Mouse (Mus musculus) C2C12 (cell line): Measurements from ENCODE around the gene Ripor2. TPM values are rescaled to one million over a fixed set of nuclear protein-coding genes. Genes with fewer than 3 reads are reported as not detected.
A peak's percentile ranks its signal among the peaks of the same experiment; 100 is the strongest.
"Not testable (repeated sequence)": the region's sequence is repeated elsewhere in the genome, so short reads cannot be mapped to it uniquely, and the experiment has no call there.

ENCODE experiments used
- H3K27me3 ChIP-seq: one replicate; pipeline ENCODE4 v1.6.1; 2011; ENCODE audit not compliant: control insufficient read depth, insufficient read depth, insufficient read length
- H3K36me3 ChIP-seq: one replicate; pipeline ENCODE4 v1.6.1; 2011; ENCODE audit not compliant: control insufficient read depth, insufficient read depth
- H3K4me3 ChIP-seq: one replicate; pipeline ENCODE4 v1.5.1; 2011; ENCODE audit warnings: mild to moderate bottlenecking, control low read depth; ENCODE audit not compliant: poor library complexity, insufficient read depth, severe bottlenecking
- H3K79me2 ChIP-seq: one replicate; pipeline ENCODE4 v1.6.1; 2011; ENCODE audit not compliant: control insufficient read depth, insufficient read depth
- H3K79me3 ChIP-seq: one replicate; pipeline ENCODE4 v1.6.1; 2011; ENCODE audit warnings: low read depth, control low read depth
- H3ac ChIP-seq: one replicate; pipeline ENCODE3; 2011; ENCODE audit warnings: low read depth; ENCODE audit not compliant: control insufficient read depth, insufficient read length
- CEBPB ChIP-seq: IDR thresholded peaks from one replicate; pipeline ENCODE4 v1.6.1; 2011; ENCODE audit warnings: low read depth, mild to moderate bottlenecking, control low read depth, moderate library complexity
- CTCF ChIP-seq: IDR thresholded peaks from one replicate; pipeline ENCODE4 v1.5.1; 2011; ENCODE audit not compliant: control insufficient read depth, insufficient read depth, insufficient read length
- FOSL1 ChIP-seq: IDR thresholded peaks from one replicate; pipeline ENCODE4 v1.8.0; 2011; ENCODE audit warnings: mild to moderate bottlenecking, low read length; ENCODE audit not compliant: poor library complexity, insufficient read depth, severe bottlenecking
- MAX ChIP-seq: IDR thresholded peaks from one replicate; pipeline ENCODE4 v1.6.1; 2011; ENCODE audit warnings: mild to moderate bottlenecking, control low read depth
- MYOD1 ChIP-seq: IDR thresholded peaks from one replicate; pipeline ENCODE4 v1.6.1; 2011; ENCODE audit warnings: low read depth; ENCODE audit not compliant: control insufficient read depth, insufficient read length
- MYOG ChIP-seq: IDR thresholded peaks from one replicate; pipeline ENCODE4 v1.6.1; 2011; ENCODE audit not compliant: control insufficient read depth, insufficient read length; ENCODE audit errors: extremely low read depth
- USF1 ChIP-seq: IDR thresholded peaks from one replicate; pipeline ENCODE4 v1.6.1; 2011; ENCODE audit warnings: low read depth, mild to moderate bottlenecking, control low read depth, moderate library complexity
- polyA plus RNA-seq: library from polyadenylated mRNA; unstranded; fragments of >200 nt; fragmentation: generic; extraction: Trizol; gene quantifications from one replicate; pipeline ENCODE4 v1.2.1, GENCODE M21; 2012; ENCODE audit warnings: missing spikeins

Gene Ripor2
- polyA plus RNA-seq, 1 experiment: 0.23 TPM

DNA sequence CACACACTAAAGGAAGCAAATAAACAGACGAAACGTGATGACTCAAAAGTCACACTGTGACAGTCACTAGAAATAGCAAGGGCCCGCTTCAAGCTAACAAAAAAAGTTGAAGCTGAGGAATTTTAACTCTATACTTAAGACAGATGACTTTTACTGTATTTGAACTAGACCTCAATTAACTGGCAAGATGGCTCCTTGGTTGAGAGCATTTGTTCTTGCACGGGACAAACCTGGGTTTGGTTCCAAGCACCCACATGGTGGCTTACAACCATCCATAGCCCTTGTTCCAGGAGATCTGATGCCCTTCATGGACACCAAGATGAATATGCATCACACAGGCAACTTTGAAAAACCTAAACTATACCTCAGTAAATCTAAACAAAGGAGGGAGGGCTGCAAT is 180.3 kb downstream of the Ripor2 start:
- TF ChIP-seq MAX (no peak), CTCF (no peak), CEBPB (no peak), FOSL1 (no peak), MYOD1 (no peak), MYOG (no peak), USF1 (no peak)
- peaks cover 29% of the 10 kb centered on the region for H3K36me3 ChIP-seq
- H3K27me3 ChIP-seq: no peaks in the 10 kb centered on the region
- peaks cover 38% of the 10 kb centered on the region for H3K79me3 ChIP-seq
- H3K4me3 ChIP-seq: peak overlapping the region; percentile 92
- no peak overlapping the region for H3ac ChIP-seq
- H3K79me2 ChIP-seq: peaks cover 44% of the 10 kb centered on the region

DNA sequence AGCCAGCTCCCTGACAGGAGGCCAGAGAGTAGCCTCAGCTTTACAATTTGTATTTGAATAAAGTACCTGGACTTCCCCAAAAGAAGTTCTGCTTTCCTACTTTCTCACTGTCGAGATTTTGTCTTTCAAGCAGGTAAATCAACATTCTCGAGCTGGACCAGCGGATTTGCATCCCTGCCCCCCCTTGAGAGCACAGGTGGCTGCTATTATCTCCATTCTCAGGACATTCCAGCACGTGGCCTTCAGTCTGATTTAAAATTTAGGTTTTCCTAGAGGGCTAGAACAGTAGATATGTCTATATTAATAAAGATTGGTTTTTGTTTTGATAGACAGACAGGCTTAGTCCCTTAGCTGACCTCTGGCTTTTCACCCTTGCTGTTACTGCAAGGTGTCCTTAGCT is 185.8 kb downstream of the Ripor2 start:
- not testable (repeated sequence) for H3K79me2 ChIP-seq, H3K36me3 ChIP-seq, H3K4me3 ChIP-seq, H3K79me3 ChIP-seq, H3ac ChIP-seq, H3K27me3 ChIP-seq

DNA sequence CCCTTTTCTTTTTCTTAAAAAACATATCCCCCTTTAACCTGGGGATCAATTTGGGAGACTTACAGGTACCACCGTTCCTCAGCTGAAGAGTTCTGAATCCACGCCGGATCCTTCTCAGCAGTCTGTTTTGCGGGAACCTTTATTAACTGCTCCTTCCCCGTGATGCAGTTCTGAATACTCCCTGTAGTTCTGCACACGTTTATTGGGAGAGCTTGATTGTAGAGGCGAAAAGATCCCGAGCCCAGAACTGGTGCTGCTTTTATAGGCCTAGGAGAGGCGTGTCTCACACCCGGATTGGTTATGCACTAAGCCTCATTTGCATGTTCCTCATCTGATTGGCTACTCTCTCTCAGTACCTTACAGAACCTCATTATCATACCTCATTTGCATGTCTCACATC is 189.5 kb downstream of the Ripor2 start:
- H3K4me3 ChIP-seq, H3ac ChIP-seq, H3K79me2 ChIP-seq, H3K79me3 ChIP-seq, H3K27me3 ChIP-seq, H3K36me3 ChIP-seq: not testable (repeated sequence)

DNA sequence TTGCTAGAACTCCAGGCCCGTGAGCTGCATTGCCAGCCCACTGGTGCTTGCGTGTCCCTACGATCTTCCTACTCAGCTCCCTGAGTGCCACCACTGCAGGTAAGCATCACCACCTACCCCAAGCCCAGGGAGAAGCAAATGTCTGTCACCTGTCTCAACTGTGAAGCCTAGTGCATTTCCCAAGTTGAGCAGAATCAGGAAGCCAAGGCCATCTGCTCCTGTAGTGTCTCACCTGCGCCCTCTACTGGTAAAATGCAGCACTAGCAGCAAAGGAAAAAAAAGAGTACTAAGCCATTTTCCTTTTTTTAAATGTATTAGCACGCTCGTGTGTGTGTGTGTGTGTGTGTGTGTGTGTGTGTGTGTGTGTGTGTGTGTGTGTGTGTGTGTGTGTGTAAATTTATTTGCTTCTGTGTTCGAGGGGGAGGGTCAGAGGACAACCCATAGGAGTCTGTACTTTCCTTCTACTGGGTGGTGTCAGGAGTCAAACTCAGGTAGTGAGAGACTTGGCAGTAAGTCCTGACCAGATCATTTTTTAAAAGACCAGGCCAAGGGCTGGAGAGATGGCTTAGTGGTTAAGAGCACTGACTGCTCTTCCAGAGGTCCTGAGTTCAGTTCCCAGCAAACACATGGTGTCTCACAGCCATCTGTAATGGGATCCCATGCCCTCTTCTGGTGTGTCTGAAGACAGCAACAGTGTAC is 194.3 kb downstream of the Ripor2 start:
- Histone ChIP-seq H3K27me3 (no peaks in the 10 kb centered on the region), H3K36me3 (no peaks in the 10 kb centered on the region), H3K79me2 (no peaks in the 10 kb centered on the region), H3K4me3 (no peak overlapping the region), H3K79me3 (no peaks in the 10 kb centered on the region), H3ac (no peak overlapping the region)
- no peak for TF ChIP-seq CTCF
- TF ChIP-seq FOSL1: no peak
- TF ChIP-seq USF1: no peak
- TF ChIP-seq MYOD1: no peak
- TF ChIP-seq MAX: no peak
- TF ChIP-seq CEBPB: no peak
- TF ChIP-seq MYOG: no peak

DNA sequence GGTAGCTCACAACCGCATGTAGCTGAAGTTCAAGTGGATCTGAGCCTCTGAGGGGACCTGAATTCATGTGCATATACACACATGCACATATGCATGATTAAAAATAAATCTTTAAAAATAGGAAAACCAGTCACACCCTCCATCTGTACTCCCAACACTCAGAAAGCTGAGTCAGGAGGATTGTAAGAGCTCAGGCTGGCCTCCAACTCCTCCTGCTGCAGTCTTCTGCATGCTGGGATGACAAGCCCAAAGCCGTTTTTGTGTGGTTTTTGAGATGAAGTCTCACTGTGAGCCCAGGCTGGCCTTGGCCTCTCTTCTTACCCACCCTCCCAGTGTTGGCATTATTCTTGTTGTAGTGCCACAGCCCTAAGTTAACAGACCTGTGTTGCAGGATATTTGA is 196.0 kb downstream of the Ripor2 start:
- no peak overlapping the region for H3K4me3 ChIP-seq
- no peak overlapping the region for H3ac ChIP-seq
- no peaks in the 10 kb centered on the region for H3K79me3 ChIP-seq
- no peaks in the 10 kb centered on the region for H3K79me2 ChIP-seq
- no peaks in the 10 kb centered on the region for H3K27me3 ChIP-seq
- TF ChIP-seq FOSL1 (no peak), CEBPB (no peak), MAX (no peak), USF1 (no peak), CTCF (no peak)
- no peaks in the 10 kb centered on the region for H3K36me3 ChIP-seq

DNA sequence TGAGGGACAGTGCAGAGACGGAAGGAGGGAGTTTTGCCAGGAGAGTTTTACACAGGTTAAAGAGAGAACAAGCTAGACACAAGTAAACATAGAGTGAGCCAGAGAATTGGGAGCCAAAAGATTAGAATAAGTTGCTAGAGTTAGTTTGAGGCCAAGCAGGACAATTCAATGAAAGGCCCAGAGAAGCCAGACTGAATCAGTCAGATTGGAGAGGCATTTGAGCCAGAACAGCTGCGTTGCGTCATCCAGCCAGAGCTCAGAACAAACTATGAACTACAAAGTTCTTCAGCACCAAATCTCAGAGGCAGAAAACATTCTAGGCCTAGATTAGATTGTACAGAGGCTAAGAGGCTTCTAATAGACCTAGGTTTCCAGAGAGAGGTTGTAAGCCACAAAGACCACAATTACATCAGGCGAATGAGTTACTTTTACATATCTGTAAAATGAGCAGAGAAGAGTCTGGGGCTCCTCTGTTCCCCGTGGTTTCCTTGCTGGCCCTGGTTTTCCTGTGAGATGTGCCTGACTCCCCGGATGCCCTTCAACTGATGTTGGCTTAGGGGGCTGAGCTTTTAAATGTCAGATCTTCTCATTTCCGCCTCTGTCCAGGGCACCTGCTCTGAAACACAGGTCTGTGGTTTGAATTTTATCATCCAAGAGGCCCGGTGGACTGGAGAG is 196.9 kb downstream of the Ripor2 start:
- Histone ChIP-seq H3ac (no peak overlapping the region), H3K36me3 (no peaks in the 10 kb centered on the region), H3K27me3 (no peaks in the 10 kb centered on the region), H3K79me2 (no peaks in the 10 kb centered on the region), H3K79me3 (no peaks in the 10 kb centered on the region), H3K4me3 (no peak overlapping the region)
- TF ChIP-seq CEBPB (peak; percentile 51), CTCF (no peak), USF1 (no peak)
